11 mouse cellular contexts compared by ENCODE assay signal in genomic region chr8:10970496-10971456, GRCm38 (mm10). TPM values are rescaled to one million over a fixed set of nuclear protein-coding genes. Genes with fewer than 3 reads are reported as not detected.
DNase-seq lines count a peak whose midpoint lies in the region; ATAC-seq lines count a peak whose summit lies in the region.
"Had no signal": no experiment of that assay in that cellular context is flagged by ENCODE, and none has a peak within 500 bp of the region (broad histone marks: within the 10 kb centered on the region; RNA-seq: fewer than 3 reads in every experiment).

No protein-coding gene starts in this region.

- WGBS in kidney, embryonic 16.5 days = 77% methylated on average over 13 of the region's 13 CpGs
- 55% methylated on average over 13 of the region's 13 CpGs for WGBS in embryonic facial prominence, embryonic 14.5 days
- WGBS in limb, embryonic 10.5 days = 88% methylated on average over 13 of the region's 13 CpGs
- WGBS in neural tube, embryonic 15.5 days = 68% methylated on average over 13 of the region's 13 CpGs

- intact Hi-C loops in heart, postnatal 10 days (cut with DNase I) = no loop called here

- H3K36me3 ChIP-seq in kidney, embryonic 16.5 days (ENCODE audit: insufficient read depth, low read length) = no peaks in the 10 kb centered on the region
- no peaks in the 10 kb centered on the region for H3K36me3 ChIP-seq in embryonic facial prominence, embryonic 14.5 days (ENCODE audit: control insufficient read depth, insufficient read depth, low read length)
- no peaks in the 10 kb centered on the region for H3K36me3 ChIP-seq in limb, embryonic 10.5 days
- H3K36me3 ChIP-seq in neural tube, embryonic 15.5 days = no peaks in the 10 kb centered on the region

- no peaks in the 10 kb centered on the region for H3K27me3 ChIP-seq in kidney, embryonic 16.5 days (ENCODE audit: insufficient read depth, low read length)
- H3K27me3 ChIP-seq in embryonic facial prominence, embryonic 14.5 days (replicated peaks; ENCODE audit: control insufficient read depth, insufficient read depth, low read length) = no peaks in the 10 kb centered on the region
- peaks cover 12% of the 10 kb centered on the region; the same call in 1 of the 2 replicates for H3K27me3 ChIP-seq in limb, embryonic 10.5 days (ENCODE audit: low read depth, poor library complexity, severe bottlenecking)
- no peaks in the 10 kb centered on the region for H3K27me3 ChIP-seq in neural tube, embryonic 15.5 days (replicated peaks)

- no peak for DNase-seq in kidney, adult 11 months
- peak; percentile 67 for DNase-seq in embryonic facial prominence, embryonic 14.5 days (ENCODE audit: low spot score)
- DNase-seq in limb, embryonic 10.5 days (ENCODE audit: low spot score) = no peak
- no peak for DNase-seq in right cerebral cortex, postnatal 4 days
- no peak for DNase-seq in heart, postnatal 10 days
- DNase-seq in retina, embryonic 14.5 days (ENCODE audit: low spot score) = no peak
- DNase-seq: cerebellum, adult 11-12 months; right cerebral cortex, postnatal 25 days had no signal

- no peaks in the 10 kb centered on the region for H3K9me3 ChIP-seq in kidney, embryonic 16.5 days (ENCODE audit: low read length)
- H3K9me3 ChIP-seq in embryonic facial prominence, embryonic 14.5 days (ENCODE audit: control insufficient read depth, low read length) = no peaks in the 10 kb centered on the region
- no peaks in the 10 kb centered on the region for H3K9me3 ChIP-seq in limb, embryonic 10.5 days (replicated peaks)
- H3K9me3 ChIP-seq in neural tube, embryonic 15.5 days (replicated peaks) = no peaks in the 10 kb centered on the region

- no peak overlapping the region for H3K9ac ChIP-seq in kidney, embryonic 16.5 days (replicated peaks; ENCODE audit: low read length)
- no peak overlapping the region for H3K9ac ChIP-seq in embryonic facial prominence, embryonic 14.5 days (ENCODE audit: low read depth, low read length)
- no peak overlapping the region for H3K9ac ChIP-seq in neural tube, embryonic 15.5 days (replicated peaks)

- H3K27ac ChIP-seq in kidney, embryonic 16.5 days (ENCODE audit: low read length) = peak overlapping the region; percentile 63; the same call in 1 of the 2 replicates
- H3K27ac ChIP-seq in embryonic facial prominence, embryonic 14.5 days (replicated peaks; ENCODE audit: low read depth, low read length) = peak overlapping the region; percentile 63
- H3K27ac ChIP-seq in limb, embryonic 10.5 days = peak overlapping the region; percentile 38; the same call in 1 of the 2 replicates
- H3K27ac ChIP-seq in neural tube, embryonic 15.5 days (replicated peaks) = peak overlapping the region; percentile 58

- H3K4me2 ChIP-seq in kidney, embryonic 16.5 days (replicated peaks; ENCODE audit: low read depth, low read length) = no peak overlapping the region
- H3K4me2 ChIP-seq in embryonic facial prominence, embryonic 14.5 days (ENCODE audit: low read depth, low read length) = no peak overlapping the region
- H3K4me2 ChIP-seq in neural tube, embryonic 15.5 days = no peak overlapping the region

- peaks cover 71% of the 10 kb centered on the region for H3K4me1 ChIP-seq in kidney, embryonic 16.5 days (ENCODE audit: insufficient read depth, low read length)
- peaks cover 44% of the 10 kb centered on the region for H3K4me1 ChIP-seq in embryonic facial prominence, embryonic 14.5 days (ENCODE audit: control insufficient read depth, insufficient read depth, low read length)
- peaks cover 53% of the 10 kb centered on the region for H3K4me1 ChIP-seq in limb, embryonic 10.5 days
- H3K4me1 ChIP-seq in neural tube, embryonic 15.5 days = peaks cover 34% of the 10 kb centered on the region

- no peak for ATAC-seq in kidney, embryonic 16.5 days (ENCODE audit: low FRiP score, low TSS enrichment)
- ATAC-seq in embryonic facial prominence, embryonic 14.5 days (ENCODE audit: low read depth) = no peak
- peak; percentile 60; the same call in 1 of the 2 replicates for ATAC-seq in neural tube, embryonic 15.5 days (ENCODE audit: low FRiP score)
- ATAC-seq: activated CD4-positive, CD25-positive, alpha-beta regulatory T cell, adult 4 months had no signal

- H3K4me3 ChIP-seq in kidney, embryonic 16.5 days (ENCODE audit: low read length) = no peak overlapping the region
- H3K4me3 ChIP-seq in embryonic facial prominence, embryonic 14.5 days (ENCODE audit: low read depth, low read length) = no peak overlapping the region
- H3K4me3 ChIP-seq in limb, embryonic 10.5 days = no peak overlapping the region
- H3K4me3 ChIP-seq in neural tube, embryonic 15.5 days (replicated peaks) = no peak overlapping the region

RNA-seq across cellular contexts. Expression of gene Irs2, which starts 37.5 kb away (rescaled TPM):
- polyA plus RNA-seq in kidney, embryonic 16.5 days (2015; fragmentation: Nextera tagmentation; extraction: Ambion mirVana) = 4.1 and 4.8 TPM in 2 replicates
- 5.4 and 5.9 TPM in 2 replicates for polyA plus RNA-seq in embryonic facial prominence, embryonic 14.5 days (2014; fragmentation: Nextera tagmentation; extraction: Ambion mirVana)
- polyA plus RNA-seq in limb, embryonic 10.5 days (2016; fragmentation: Nextera tagmentation; extraction: Ambion mirVana) = 5.8 and 9.7 TPM in 2 replicates
- polyA plus RNA-seq in neural tube, embryonic 15.5 days (2015; fragmentation: Nextera tagmentation; extraction: Ambion mirVana) = 5.2 and 5.7 TPM in 2 replicates
- 10 to 100 TPM; 17.7 to 22.0 TPM for total RNA-seq in heart, postnatal 10 days (2021)
